Mouse (Mus musculus) c-Kit-negative CD71-positive TER-119-positive erythroid progenitor cells, embryonic 14.5 days (primary cell): ENCODE data around the gene Uox.

Experiments used
- DNase-seq: peaks from one replicate; pipeline ENCODE4 v3.0.0-alpha.2; 2013; ENCODE audit warnings: low read depth, low spot score

Uox gene

DNA sequence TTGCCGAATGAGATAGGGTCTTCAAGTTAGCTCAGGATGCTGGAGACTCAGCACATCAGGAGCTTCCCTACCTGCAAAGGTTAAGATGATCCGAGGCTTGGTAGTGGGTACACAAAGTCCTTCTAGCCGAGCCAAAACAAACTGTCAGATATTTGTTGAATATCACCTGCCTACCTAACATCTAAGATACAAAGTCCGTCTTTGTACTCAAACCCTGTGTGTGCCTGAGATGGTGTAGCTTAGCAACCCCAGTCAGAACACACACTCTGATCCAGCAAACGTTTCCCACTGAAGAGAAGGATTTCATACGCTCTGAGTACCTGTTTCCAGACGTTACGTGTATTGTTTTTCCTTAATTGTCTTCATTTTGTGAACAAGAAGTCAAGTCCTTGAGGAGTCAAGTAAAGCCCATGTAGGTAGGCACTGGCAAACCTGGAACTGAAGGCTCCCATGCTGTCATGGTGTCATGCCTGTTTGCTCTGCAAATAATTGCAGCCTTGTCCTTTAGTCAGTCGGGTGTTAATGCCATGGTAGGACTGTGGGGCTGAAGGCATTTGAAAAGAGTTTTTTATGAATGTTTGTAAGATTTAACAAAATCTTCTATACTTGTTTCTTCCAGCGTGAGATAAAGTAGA lies at the start of gene Uox:
Uox (plus strand) TSS at position 279 of the 635 bp plus-strand sequence.
- DNase-seq: no peak

DNA sequence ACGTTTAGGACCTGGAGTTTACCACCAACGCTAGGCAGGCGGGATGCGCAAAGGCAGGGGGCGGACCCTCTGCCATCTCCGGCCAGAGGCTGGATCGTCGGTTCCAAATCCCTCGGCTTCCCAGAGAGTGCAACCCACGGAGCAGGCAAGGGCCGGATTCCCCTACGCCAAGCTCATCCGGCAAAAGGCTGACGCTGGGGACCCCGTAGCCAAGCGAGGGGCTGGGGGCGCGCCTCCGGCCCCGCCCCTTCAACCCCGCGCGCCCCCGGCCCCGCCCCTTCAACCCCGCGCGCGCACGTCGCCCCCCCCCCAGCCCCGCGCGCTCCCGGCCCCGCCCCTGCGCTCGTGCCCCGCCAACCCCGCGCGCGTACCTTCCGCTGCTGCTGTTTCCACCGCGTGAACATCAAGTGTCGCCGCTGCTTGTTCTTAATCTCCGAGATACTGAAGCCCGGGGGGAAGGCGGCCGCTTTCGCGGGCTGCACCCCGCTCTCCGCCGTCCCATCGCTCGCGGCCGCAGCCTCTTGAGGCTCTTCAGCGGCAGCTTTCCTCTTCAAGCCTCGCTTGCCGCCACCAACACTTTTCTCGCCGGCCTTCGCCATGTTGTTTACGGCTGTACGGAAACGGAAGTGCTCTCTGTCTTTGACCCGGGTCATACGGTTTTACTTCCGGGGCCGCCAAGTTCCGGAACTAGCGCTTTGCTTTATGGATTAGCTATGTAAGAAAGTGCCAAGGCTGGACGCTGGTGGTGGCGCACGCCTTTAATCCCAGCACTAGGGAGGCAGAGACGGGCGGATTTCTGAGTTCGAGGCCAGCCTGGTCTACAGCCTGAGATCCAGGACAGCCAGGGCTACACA lies 49.2 kb upstream of the Uox start, which contains the start of gene Rpf1:
Rpf1 (minus strand) TSS at position 632 of the 854 bp plus-strand sequence.
- peak; percentile 82 for DNase-seq

DNA sequence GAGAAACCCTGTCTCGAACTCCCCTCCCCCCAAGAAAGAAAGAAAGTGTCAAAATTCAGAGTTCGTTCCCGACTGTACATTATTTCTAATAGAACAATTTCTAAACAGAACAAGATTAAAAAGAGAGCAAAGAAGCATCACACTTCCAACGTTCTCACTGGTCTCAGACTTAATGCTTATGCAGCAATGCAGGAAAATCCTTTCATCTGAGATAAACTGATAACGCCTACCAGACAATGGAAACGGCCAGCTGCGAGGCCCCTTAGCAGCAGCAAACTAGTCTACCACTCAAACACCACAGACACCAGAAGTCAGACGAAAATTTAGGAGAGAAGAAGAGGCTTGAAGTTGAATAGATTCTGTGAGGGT lies 48.6 kb upstream of the Uox start:
- no peak for DNase-seq

DNA sequence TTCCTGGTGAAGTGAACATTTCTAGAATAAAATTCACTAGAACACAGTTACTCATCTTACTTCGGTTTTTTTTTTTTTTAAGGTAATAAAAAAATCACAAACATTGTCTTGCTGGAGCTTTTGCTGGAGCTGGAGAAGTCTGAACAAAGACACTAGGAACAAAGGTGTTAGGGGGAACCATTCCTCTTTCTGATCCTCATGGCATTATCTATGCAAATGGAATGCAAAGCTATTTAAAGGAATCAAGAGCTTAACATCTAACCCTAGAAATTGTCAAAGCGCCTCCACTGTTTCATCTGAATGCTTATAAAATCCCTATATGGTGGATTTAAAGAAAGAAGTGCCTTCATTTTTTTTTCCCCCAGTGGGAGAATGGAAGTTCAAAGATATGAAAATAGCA lies 41.9 kb upstream of the Uox start:
- DNase-seq: no peak

DNA sequence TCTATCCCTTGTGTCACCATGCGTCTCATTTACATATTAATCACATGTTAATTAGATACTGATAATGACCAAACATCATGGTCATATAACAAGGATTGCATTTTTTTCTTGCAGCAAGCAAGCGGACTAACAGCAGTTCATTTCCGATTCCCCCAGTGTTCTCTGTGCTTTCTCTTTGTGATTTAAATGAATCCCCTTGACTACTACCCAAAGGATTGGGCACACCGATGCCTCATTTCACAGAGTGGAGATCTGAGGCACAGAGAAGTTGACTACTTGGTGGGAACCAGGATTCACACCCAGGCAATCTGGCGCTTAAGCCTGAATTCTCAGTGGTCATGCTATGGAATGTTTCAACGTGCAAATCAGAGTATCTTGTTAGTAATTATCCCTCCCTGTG lies 35.2 kb upstream of the Uox start:
- DNase-seq: no peak

DNA sequence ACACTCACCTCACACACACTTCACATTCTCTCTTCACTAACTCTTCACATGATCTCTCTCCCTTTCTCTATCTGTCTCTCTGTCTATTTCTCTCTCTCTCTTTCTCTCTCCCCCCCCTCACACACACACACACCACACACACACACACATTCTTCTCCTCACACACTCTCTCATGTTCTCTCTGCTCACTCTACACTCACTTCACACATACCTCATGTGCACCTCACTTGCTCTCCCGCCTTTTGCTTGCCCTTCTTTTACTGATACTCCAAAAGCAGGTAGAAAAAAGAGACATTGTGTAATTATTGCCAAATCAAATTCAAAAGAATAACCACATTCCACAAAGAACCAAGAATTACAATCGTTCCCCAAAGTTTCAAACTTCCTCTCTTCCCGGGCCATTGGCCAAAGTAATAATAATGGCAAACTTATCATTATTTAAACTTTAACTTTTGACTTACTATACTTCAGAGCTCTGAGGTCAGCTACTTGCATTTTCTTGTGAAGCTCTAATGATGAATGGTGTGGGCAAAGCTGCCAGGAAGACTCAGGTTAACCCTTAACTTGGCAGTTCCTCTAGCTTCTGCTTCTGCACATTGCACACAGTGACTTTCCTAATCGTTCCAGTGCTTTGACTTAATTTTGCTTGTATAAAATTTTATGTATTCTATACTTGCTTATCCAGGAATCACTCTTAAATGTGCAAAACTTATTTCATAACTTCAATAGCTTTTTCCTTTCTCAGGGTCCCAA lies 29.5 kb upstream of the Uox start:
- no peak for DNase-seq

DNA sequence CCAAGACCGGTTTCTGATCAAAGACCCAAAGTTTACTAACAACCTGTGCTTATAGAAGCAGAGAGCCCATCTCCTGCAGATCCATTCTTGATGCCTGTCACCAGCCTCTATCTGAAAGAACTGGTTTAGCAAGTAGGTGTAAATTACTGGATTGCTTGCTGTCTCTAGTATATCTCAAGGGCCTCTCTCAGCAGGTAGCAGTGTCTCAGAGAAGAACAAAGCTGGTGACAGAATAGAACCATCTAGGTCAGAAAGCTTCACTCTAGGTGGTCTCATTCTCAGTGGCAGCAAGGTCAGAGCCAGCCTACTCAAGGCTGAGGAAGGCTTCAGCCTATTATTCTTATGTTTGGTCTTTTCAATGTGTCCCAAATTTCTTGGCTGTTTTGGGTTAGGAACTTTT lies 26.6 kb upstream of the Uox start:
- DNase-seq: no peak

DNA sequence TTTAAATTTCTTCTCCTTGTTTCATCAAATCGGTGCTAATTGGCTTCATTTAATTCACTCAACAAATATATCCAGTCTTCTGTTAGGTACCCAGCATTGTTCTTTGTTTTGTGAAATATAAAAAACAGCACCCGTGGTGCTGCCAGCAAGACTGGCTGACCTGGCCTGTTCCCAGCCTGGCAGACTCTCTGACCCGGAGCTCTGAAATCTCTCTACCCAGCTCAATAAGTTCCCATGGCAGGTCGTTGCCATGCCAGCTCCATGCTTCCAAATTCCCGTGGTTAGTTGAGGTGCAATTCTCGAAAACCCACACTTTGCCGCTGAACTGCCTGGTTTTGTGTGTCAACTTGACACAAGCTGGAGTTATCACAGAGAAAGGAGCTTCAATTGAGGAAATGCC lies 15.4 kb upstream of the Uox start:
- no peak for DNase-seq

DNA sequence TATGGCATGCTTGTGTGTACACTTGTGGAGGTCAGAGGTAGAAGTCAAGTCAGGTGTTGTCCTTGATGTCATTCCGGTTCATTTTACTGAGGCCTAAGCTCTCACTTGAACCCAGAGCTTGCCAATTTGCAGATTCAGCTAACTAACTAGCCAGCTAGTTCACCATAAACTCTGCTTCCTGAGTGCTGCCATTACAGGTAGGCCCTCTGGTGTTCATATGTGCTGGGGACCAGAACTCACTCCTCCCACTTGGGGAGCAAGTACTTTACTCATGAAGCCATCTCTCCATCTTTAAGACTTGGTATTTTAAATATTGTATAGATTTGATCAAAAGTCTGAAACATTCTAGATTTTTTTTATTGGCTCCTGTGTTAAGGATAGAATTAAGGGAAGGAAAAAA lies 13.7 kb upstream of the Uox start:
- no peak for DNase-seq

DNA sequence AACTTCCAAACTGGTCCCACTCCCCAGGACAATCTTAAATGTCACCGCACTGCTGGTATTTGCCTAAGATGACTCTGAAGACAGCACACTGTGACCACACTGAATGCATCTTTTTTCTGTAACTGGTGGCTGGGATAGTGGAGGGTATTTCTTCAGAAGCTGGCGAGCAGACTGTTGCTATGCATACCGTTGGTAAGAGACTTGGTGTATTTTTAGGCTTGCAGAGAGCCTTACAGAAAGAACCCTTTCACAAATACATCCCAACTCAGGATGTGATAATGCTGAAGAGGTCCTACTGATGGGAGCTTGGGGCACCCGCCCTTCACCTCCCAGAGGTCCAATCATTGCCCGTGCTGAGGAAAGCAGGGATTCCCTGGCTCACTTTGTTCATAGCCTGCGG lies 12.7 kb upstream of the Uox start:
- no peak for DNase-seq

DNA sequence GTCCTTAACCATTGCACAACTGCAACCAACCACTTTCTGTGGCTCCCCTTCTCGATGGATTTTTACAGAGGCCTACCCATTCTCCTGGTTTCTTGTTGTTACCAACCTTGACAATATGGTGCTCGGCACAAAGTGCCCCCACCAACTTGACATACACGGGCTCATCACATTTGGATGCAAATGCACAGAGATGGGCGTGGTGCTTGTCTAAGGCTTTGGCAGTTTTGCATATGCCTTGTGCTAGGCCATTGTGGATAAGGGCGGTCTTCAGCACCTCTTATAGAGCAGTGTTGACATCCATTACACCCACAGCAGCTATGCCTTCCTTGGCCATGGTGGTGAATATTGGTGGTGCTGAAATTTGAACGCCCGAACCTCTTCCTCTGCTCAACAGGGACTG lies 7.3 kb upstream of the Uox start:
- DNase-seq: no peak

DNA sequence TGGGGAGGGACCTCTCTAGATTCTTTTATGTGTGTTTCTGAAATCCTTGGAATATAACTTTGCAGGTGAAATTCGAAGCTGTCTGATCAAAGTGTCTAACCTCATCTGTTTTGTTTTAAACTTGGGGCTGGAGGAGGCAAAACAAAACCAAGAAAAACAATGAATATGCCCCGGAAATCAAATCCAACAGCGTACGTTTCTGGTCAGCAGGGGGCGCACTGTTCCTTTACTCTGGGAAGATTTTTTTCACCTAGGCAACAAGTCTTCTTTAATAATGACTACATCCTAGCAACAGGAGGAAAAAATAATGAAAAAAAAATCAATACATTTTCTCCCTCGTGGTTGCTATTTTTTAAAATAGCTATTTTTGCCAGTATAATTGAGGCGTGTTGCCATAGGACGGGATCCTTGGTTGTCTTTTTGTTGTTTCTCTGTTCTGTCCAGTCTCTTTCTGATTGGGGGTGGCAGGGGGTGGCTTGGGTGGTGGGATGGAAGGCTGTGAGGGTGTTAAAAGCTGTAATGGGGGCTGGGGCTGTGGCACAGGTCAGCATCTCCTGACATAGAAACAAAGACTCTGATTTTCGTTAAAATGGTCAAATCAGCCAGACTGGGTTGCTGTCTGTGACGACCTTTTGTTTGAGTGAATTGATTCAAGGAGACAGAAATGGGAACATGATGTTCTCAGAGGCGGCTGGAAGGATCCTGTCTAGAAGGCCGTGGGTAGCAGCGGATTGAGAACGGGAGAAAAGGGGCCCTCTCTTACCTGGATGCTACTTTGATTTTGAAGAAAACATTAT lies 5.8 kb upstream of the Uox start:
- peak; percentile 36 for DNase-seq

DNA sequence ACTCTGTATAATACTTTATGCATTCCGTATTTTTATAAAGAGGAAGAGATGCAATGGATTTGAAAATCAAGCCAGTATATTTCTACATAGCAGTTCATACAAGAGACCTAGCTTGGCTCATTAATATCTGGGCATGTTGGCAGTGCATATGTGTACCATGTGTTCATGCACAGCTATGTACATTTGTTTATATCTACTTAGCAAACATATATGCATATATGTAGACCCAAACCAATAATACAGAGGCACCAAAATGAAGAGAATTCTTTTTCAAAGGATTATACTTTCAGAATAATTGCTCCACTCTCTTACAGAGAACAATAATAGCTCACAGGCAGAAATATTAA lies 5.2 kb upstream of the Uox start:
- DNase-seq: no peak

DNA sequence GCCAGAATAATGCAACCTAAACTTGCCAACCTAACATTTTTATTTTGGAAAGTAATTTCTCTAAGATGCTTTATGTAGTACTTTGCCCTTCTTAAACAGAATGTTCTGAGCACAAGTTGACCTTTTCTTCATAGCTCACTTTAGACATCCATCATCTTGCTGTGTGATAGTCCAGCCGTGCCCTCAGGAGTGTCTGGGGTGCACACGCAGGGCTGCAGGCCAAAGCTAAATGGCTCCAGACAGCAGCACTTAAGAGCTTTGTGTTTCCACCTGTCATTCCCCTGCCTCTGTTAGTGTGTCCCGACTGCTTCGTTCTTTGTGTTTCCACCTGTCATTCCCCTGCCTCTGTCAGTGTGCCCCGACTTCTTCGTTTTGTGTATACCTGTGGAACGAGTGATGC lies 2.9 kb upstream of the Uox start:
- DNase-seq: no peak

DNA sequence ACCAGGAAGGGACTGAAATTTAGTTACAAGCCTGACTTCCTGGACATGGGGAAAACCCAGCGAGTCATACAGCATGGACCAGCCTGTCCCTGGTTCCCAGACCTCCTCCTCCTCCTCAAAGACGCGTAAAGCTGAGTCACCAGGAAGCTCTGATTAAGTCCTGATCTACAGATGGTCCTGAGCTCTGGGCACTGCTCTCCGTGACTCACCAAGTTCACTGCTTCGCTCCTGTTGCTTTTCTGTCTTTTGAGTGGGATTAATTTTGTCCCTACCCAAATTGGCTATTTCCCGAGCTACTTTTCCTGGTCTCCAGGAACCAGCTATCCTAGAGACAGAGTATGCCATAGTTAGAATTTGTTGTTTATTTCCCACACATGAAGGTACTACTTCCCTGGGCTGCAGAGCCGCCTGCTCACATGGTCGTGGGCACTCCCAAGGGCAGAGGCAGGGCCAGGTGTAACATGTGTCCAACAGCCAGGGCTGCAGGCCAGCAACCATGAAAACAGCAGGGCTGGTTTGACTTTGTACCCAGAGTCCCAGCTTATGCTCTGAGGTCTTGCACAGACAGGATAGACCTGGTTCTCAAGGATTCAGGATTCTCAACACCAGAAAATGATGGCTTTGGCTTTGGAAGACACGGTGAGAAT lies 2.2 kb upstream of the Uox start:
- DNase-seq: no peak

DNA sequence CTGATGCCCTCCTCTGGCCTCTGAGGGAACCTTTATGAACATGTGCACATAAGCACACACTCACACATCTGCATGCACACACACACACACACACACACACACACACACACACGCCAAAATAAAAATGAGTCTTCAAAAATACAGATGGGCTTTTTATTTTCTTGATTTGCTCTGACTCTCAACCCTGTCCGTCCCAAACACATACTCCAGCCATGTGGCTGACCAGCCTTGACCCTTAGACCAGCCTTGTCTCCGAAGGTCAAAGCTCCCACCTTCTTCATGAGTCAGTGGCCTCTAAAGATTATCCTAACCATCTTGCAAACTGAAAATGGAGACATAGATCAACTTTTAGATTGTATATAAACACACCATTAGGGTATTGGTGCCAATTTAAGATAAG lies 632 bp upstream of the Uox start:
- no peak for DNase-seq

DNA sequence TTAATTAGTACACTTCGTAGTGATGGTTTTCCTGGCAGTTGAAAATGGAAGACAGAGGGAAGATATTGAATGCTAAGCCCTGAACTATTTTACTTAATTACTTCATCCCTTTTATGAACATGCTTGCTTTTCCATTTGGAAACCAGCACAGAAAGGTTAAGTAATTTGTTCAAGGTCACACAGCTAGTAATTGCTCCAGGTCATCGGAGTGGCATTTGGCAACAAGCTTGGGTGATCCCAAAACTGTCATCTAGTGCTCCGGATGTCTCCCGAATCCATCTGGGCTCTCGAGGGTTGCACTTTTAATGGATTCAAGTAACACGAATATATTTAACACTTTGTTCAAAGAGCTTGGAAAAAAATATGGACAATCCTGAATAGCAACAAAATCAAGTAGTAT lies 713 bp downstream of the Uox start:
- DNase-seq: no peak

DNA sequence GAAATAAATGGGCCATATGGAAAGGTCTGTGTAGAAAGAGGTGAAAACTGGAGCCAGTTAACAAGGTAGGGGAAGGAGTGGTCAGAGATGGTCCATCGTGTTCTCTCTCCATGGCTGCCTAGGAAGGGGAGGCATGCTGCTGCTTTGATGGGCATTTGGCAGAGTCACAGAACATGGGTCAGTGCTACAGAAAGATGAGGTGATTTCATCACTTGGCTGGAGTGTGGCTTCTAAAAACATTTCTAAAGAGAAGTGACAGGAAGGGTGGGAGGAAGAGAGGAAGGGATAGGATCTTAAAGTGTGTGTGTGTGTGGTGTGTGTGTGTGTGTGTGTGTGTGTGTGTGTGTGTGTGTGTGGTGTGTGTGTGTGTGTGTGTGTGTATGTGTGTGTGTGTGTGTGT lies 1.1 kb downstream of the Uox start:
- DNase-seq: no peak

DNA sequence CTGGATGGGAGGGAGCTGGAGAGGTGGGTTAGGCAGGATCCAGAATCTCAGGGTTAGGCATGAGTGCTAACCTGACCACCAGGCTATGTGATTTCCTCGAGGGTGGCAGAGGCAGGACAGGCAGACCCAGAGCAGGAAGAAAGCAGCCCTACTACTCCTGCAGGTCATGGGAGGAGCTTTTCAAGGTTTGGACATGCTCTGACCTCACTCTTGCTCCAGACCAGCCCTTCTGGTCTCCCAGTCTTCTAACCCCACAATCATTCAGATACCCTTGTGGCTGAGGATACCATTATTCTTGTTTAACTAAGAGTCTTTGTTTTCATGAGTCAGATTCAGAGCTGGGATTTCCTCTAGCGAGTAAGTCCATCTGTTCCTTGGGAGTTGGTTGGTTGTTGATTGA lies 7.4 kb downstream of the Uox start:
- DNase-seq: no peak

DNA sequence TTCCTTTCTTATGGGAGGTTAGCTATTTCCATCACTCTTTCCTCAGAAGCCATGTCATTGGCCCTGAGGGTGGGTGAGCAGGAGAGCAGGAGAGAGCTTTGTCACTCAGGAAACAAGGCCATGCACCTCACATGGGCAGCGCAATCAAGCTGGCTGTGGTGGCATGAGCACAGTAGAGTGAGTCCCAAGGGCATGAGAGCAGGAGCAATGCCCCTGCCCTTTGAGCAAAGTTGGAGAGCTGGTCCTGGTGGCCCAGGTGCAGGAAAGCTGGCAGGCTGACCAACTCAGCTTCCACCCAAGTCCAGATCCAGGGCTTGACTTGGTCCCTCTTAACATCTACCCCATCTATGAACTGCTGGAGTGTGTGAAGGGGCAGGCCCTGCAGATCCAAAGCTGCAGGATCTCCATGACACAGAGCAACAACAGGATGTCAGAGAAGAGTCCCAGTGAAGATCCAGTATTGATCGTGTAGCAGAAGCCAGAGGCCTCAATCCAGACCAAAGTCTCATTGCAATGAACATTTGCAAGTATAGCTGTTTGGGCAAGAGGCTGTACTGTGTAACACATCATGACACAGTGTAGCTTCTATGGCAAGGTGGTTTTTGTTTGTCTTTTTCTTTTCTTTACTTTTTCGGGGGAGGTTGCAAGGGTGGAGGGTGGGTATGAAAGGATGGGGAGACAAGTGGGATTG lies 10.0 kb downstream of the Uox start:
- DNase-seq: no peak

DNA sequence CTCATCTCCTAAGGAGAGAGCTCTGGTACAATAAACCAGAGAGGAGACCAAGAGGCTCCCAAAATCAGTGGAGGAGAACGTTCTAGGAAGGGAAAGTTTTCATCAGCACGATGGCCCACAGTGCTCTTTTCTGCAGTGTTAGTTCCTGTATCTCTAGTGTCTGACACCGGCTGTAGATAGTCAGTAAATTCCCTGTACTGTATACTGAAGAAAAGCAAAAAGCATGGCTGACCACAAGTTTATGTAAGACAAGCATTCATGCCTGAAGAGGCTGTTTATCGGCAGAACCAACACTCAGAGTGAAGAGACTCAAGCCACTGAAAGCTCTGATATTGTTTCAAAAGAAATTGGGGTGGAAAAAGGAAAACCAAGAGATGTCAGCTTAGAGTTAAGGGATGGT lies 13.3 kb downstream of the Uox start:
- DNase-seq: no peak
